In genomic region chr14:9015826-9016225, GRCm38 (mm10) we compare ENCODE assay signal across 20 mouse cellular contexts.
A peak's percentile ranks its signal among the peaks of the same experiment; 100 is the strongest.
DNase-seq lines count a peak whose midpoint lies in the region; TF ChIP-seq lines count a peak whose summit lies in the region.
"Had no signal": no experiment of that assay in that cellular context is flagged by ENCODE, and none has a peak within 500 bp of the region (broad histone marks: within the 10 kb centered on the region; RNA-seq: fewer than 3 reads in every experiment).

No protein-coding gene starts in this region.

- H3K27me3 ChIP-seq in C2C12 (ENCODE audit: control insufficient read depth, insufficient read depth, insufficient read length): no peaks in the 10 kb centered on the region
- H3K27me3 ChIP-seq in embryonic facial prominence, embryonic 10.5 days (replicated peaks; ENCODE audit: low read depth, poor library complexity, severe bottlenecking): no peaks in the 10 kb centered on the region
- no peaks in the 10 kb centered on the region for H3K27me3 ChIP-seq in hindbrain, embryonic 10.5 days (ENCODE audit: insufficient read depth, poor library complexity, severe bottlenecking)
- H3K27me3 ChIP-seq: embryonic facial prominence, embryonic 12.5 days; forebrain, embryonic 15.5 days; heart, embryonic 13.5 days; hindbrain, embryonic 12.5 days; Patski had no signal

- H3K9me3 ChIP-seq in ES-E14 (ENCODE audit: control insufficient read depth, insufficient read depth, low read depth, low read length): no peaks in the 10 kb centered on the region
- peaks cover 3% of the 10 kb centered on the region; the same call in 1 of the 2 replicates for H3K9me3 ChIP-seq in embryonic facial prominence, embryonic 10.5 days
- no peaks in the 10 kb centered on the region for H3K9me3 ChIP-seq in hindbrain, embryonic 10.5 days
- H3K9me3 ChIP-seq: embryonic facial prominence, embryonic 12.5 days; forebrain, embryonic 15.5 days; heart, embryonic 13.5 days; hindbrain, embryonic 12.5 days had no signal

- no peaks in the 10 kb centered on the region for H3K4me1 ChIP-seq in ES-E14 (ENCODE audit: control insufficient read depth in 2 of 2, insufficient read depth in 2 of 2, low read length in 2 of 2, poor library complexity in 1 of 2)
- no peaks in the 10 kb centered on the region for H3K4me1 ChIP-seq in embryonic facial prominence, embryonic 10.5 days
- H3K4me1 ChIP-seq in hindbrain, embryonic 10.5 days (replicated peaks): no peaks in the 10 kb centered on the region
- H3K4me1 ChIP-seq: embryonic facial prominence, embryonic 12.5 days; forebrain, embryonic 15.5 days; heart, embryonic 13.5 days; hindbrain, embryonic 12.5 days had no signal

- in situ Hi-C loops in ES-E14 (cut with MboI; ENCODE audit: low sequenced_read_pairs in 2 of 2, unreplicated experiment in 2 of 2): no loop called here

- H3K4me3 ChIP-seq in C2C12 (ENCODE audit: insufficient read depth, poor library complexity, severe bottlenecking): no peak overlapping the region
- H3K4me3 ChIP-seq in ES-E14 (ENCODE audit: insufficient read depth in 1 of 2, low read depth in 1 of 2, low read length in 2 of 2, poor library complexity in 1 of 2, severe bottlenecking in 1 of 2): no peak overlapping the region
- H3K4me3 ChIP-seq in embryonic facial prominence, embryonic 10.5 days: no peak overlapping the region
- no peak overlapping the region for H3K4me3 ChIP-seq in hindbrain, embryonic 10.5 days
- H3K4me3 ChIP-seq: embryonic facial prominence, embryonic 12.5 days; forebrain, embryonic 15.5 days; heart, embryonic 13.5 days; hindbrain, embryonic 12.5 days had no signal

- no peaks in the 10 kb centered on the region for H3K79me2 ChIP-seq in C2C12 (ENCODE audit: control insufficient read depth, insufficient read depth)

- 87% methylated on average over 6 of the region's 6 CpGs for WGBS in embryonic facial prominence, embryonic 10.5 days
- 91% methylated on average over 6 of the region's 6 CpGs for WGBS in hindbrain, embryonic 10.5 days

- H3K36me3 ChIP-seq in C2C12 (ENCODE audit: control insufficient read depth, insufficient read depth): no peaks in the 10 kb centered on the region
- H3K36me3 ChIP-seq in ES-E14 (ENCODE audit: control insufficient read depth, insufficient read depth, low read length, poor library complexity, severe bottlenecking): no peaks in the 10 kb centered on the region
- H3K36me3 ChIP-seq in embryonic facial prominence, embryonic 10.5 days (replicated peaks): no peaks in the 10 kb centered on the region
- H3K36me3 ChIP-seq in hindbrain, embryonic 10.5 days: no peaks in the 10 kb centered on the region
- H3K36me3 ChIP-seq: embryonic facial prominence, embryonic 12.5 days; forebrain, embryonic 15.5 days; heart, embryonic 13.5 days; hindbrain, embryonic 12.5 days had no signal

- TF ChIP-seq CTCF in C2C12 (IDR thresholded peaks at IDR 0.05; ENCODE audit: control insufficient read depth, insufficient read depth, insufficient read length): no peak

- H3K9ac ChIP-seq in ES-E14 (ENCODE audit: insufficient read depth, low read depth, low read length, poor library complexity, severe bottlenecking): no peak overlapping the region
- H3K9ac ChIP-seq: embryonic facial prominence, embryonic 12.5 days; forebrain, embryonic 15.5 days; heart, embryonic 13.5 days; hindbrain, embryonic 12.5 days had no signal

- H3K27ac ChIP-seq in ES-E14 (ENCODE audit: insufficient read depth, low read depth, low read length, poor library complexity, severe bottlenecking): peak overlapping the region; percentile 60; the same call in 1 of the 2 replicates
- H3K27ac ChIP-seq in embryonic facial prominence, embryonic 10.5 days (replicated peaks): no peak overlapping the region
- no peak overlapping the region for H3K27ac ChIP-seq in hindbrain, embryonic 10.5 days
- H3K27ac ChIP-seq: embryonic facial prominence, embryonic 12.5 days; forebrain, embryonic 15.5 days; heart, embryonic 13.5 days; hindbrain, embryonic 12.5 days had no signal

- H3ac ChIP-seq in C2C12 (ENCODE audit: control insufficient read depth, insufficient read length, low read depth): no peak overlapping the region

- peak; percentile 22 for DNase-seq in 3134 (ENCODE audit: extremely low read depth, insufficient read length, low spot score)
- DNase-seq in ES-E14 (ENCODE audit: low read depth, low spot score): no peak
- peak; percentile 25 for DNase-seq in embryonic facial prominence, embryonic 10.5 days (ENCODE audit: low spot score)
- DNase-seq in kidney, adult 8-10 months: no peak
- DNase-seq in hindbrain, embryonic 10.5 days (ENCODE audit: low spot score): no peak
- no peak for DNase-seq in lung, postnatal 14 days
- DNase-seq: adrenal gland, postnatal 10 days; B cell, adult 2 months; cerebellum, adult 11 months; cerebellum, adult 8-10 months; cerebellum, postnatal 14 days; embryo, embryonic 11 days; gastrocnemius, postnatal 10 days; heart, postnatal 36 days had no signal

- no peaks in the 10 kb centered on the region for H3K79me3 ChIP-seq in C2C12 (ENCODE audit: low read depth)

TF ChIP-seq in C2C12, 6 proteins besides CTCF, POLR2A, EP300 and RAD21:
- TF ChIP-seq MYOD1 (IDR thresholded peaks at IDR 0.05; ENCODE audit: control insufficient read depth, insufficient read length, low read depth) (peak; percentile 14), MAX (IDR thresholded peaks at IDR 0.05) (no peak)

TF ChIP-seq in ES-E14, 5 proteins besides CTCF, POLR2A, EP300 and RAD21:
- TF ChIP-seq HCFC1 (IDR thresholded peaks at IDR 0.05; ENCODE audit: borderline replicate concordance, insufficient read depth, low read length): no peak
- TF ChIP-seq ZC3H11A (IDR thresholded peaks at IDR 0.05; ENCODE audit: borderline replicate concordance, low read depth, low read length): no peak
- no peak for TF ChIP-seq ZNF384 (IDR thresholded peaks at IDR 0.05; ENCODE audit: low read depth, low read length)
- TF ChIP-seq MAFK (IDR thresholded peaks at IDR 0.05; ENCODE audit: insufficient read depth, low read depth, low read length): no peak
- no peak for TF ChIP-seq CHD2 (IDR thresholded peaks at IDR 0.05; ENCODE audit: low read depth, low read length)
TF ChIP-seq in ES-E14: peak in this region for 0.

Comparison
In these comparisons a context has a peak if more than half of its experiments do, and no peak if none do; other contexts are left out.
1. DNase-seq: peak in 3134 (single experiment) and embryonic facial prominence, embryonic 10.5 days (single experiment); none in ES-E14 (single experiment), kidney, adult 8-10 months (0 of 2), hindbrain, embryonic 10.5 days (single experiment) and lung, postnatal 14 days (single experiment).